Mouse (Mus musculus): ENCODE results near the gene Cdkn3.

DNA sequence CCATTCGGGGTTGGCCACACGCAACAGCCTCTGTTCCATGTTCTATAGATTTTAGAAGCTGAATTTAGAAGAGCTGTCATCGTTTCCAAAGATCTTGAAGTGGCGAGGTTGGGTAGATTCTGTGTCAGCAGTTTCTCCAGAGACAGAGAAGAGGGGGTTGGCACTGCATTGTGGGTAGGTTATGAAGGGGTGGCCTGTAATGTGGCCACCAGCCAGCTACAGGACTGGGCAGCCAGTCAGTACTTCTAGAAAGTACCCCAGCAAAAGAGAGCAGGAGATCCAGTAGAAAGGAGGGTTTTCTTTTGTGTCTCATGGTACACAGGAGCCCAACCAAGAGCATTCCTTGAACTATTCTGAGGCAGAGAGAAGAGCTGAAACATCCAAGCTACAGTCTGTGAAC lies 24.0 kb upstream of the Cdkn3 start:
- TF ChIP-seq CTCF (IDR thresholded peaks at IDR 0.05), result no peak
- TF ChIP-seq POLR2A (IDR thresholded peaks at IDR 0.05; ENCODE audit: insufficient read depth, low read depth, low read length), result no peak
- no peak for TF ChIP-seq EP300 (IDR thresholded peaks at IDR 0.05; ENCODE audit: insufficient read depth, low read depth, low read length)
